Mouse (Mus musculus) adrenal gland, postnatal 10 days (tissue): ENCODE data around the gene Adgrb3. TPM values are rescaled to one million over a fixed set of nuclear protein-coding genes. Genes with fewer than 3 reads are reported as not detected.
A peak's percentile ranks its signal among the peaks of the same experiment; 100 is the strongest.

ENCODE experiments used
- DNase-seq: peaks from one replicate; pipeline ENCODE4 v3.0.0; 2021; ENCODE audit warnings: mixed read lengths
- total RNA-seq, 2 experiments: library from RNA; stranded (reverse); gene quantifications; 2 replicates each; pipeline ENCODE4 v1.2.3; 2021

Gene Adgrb3
- total RNA-seq, 2 experiments from 2014 or later = 2.4 to 4.5 TPM

GRCm38 (mm10) chr1:25250562-25250961 lies 578.9 kb downstream of the Adgrb3 start:
- DNase-seq = no peak

GRCm38 (mm10) chr1:25242436-25242835 lies 587.1 kb downstream of the Adgrb3 start:
- DNase-seq = no peak

- no peak for DNase-seq
Measured at GRCm38 (mm10) chr1:25229245-25229750, 600.2 kb downstream of the Adgrb3 start.

GRCm38 (mm10) chr1:25228381-25229244 lies 600.9 kb downstream of the Adgrb3 start:
- DNase-seq = peak; percentile 87

- no peak for DNase-seq
Measured at GRCm38 (mm10) chr1:25227880-25228279, 601.6 kb downstream of the Adgrb3 start.

- no peak for DNase-seq
Measured at GRCm38 (mm10) chr1:25204636-25205035, 624.9 kb downstream of the Adgrb3 start.

GRCm38 (mm10) chr1:25199392-25199791 lies 630.1 kb downstream of the Adgrb3 start:
- no peak for DNase-seq

GRCm38 (mm10) chr1:25191986-25192385 lies 637.5 kb downstream of the Adgrb3 start:
- DNase-seq = no peak

GRCm38 (mm10) chr1:25189261-25189660 lies 640.2 kb downstream of the Adgrb3 start:
- DNase-seq = no peak

- DNase-seq = no peak
Measured at GRCm38 (mm10) chr1:25185909-25186308, 643.6 kb downstream of the Adgrb3 start.

GRCm38 (mm10) chr1:25181881-25182280 lies 647.6 kb downstream of the Adgrb3 start:
- DNase-seq = no peak

- no peak for DNase-seq
Measured at GRCm38 (mm10) chr1:25180615-25181014, 648.9 kb downstream of the Adgrb3 start.

- DNase-seq = no peak
Measured at GRCm38 (mm10) chr1:25179860-25180582, 649.5 kb downstream of the Adgrb3 start.

GRCm38 (mm10) chr1:25178347-25179130 lies 651.0 kb downstream of the Adgrb3 start:
- no peak for DNase-seq

- no peak for DNase-seq
Measured at GRCm38 (mm10) chr1:25167120-25167519, 662.4 kb downstream of the Adgrb3 start.

GRCm38 (mm10) chr1:25166036-25166796 lies 663.3 kb downstream of the Adgrb3 start:
- no peak for DNase-seq

GRCm38 (mm10) chr1:25163561-25163960 lies 665.9 kb downstream of the Adgrb3 start:
- DNase-seq = no peak

- no peak for DNase-seq
Measured at GRCm38 (mm10) chr1:25146206-25146605, 683.3 kb downstream of the Adgrb3 start.

GRCm38 (mm10) chr1:25132150-25132824 lies 697.2 kb downstream of the Adgrb3 start:
- DNase-seq = no peak

- DNase-seq = no peak
Measured at GRCm38 (mm10) chr1:25115512-25115911, 714.0 kb downstream of the Adgrb3 start.

- DNase-seq = no peak
Measured at GRCm38 (mm10) chr1:25107500-25108101, 721.9 kb downstream of the Adgrb3 start.
